Mouse (Mus musculus): ENCODE measurements around the gene Ccdc85c. TPM values are rescaled to one million over a fixed set of nuclear protein-coding genes. Genes with fewer than 3 reads are reported as not detected.
A peak's percentile ranks its signal among the peaks of the same experiment; 100 is the strongest.

Gene Ccdc85c
- polyA plus RNA-seq, 1 experiment, result 40.8 TPM

- H3K4me1 ChIP-seq (ENCODE audit: control insufficient read depth, insufficient read depth, low read length), result no peaks in the 10 kb centered on the region
- H3K27ac ChIP-seq (ENCODE audit: insufficient read depth, low read length), result no peak overlapping the region
- H3K4me3 ChIP-seq (ENCODE audit: insufficient read depth, low read length), result no peak overlapping the region
- no peak for TF ChIP-seq POLR2A (IDR thresholded peaks at IDR 0.05; ENCODE audit: extremely low read depth, insufficient read depth, low read length)
- TF ChIP-seq CTCF (IDR thresholded peaks at IDR 0.05; ENCODE audit: extremely low read depth, insufficient read depth, low read length), result no peak
Observed at GRCm38 (mm10) chr12:108301006-108301405, 25.8 kb upstream of the Ccdc85c start.

GRCm38 (mm10) chr12:108297033-108297432, 21.8 kb upstream of the Ccdc85c start:
- Histone ChIP-seq H3K4me1 (ENCODE audit: control insufficient read depth, insufficient read depth, low read length) (no peaks in the 10 kb centered on the region), H3K4me3 (ENCODE audit: insufficient read depth, low read length) (no peak overlapping the region), H3K27ac (ENCODE audit: insufficient read depth, low read length) (no peak overlapping the region)
- TF ChIP-seq CTCF (IDR thresholded peaks at IDR 0.05; ENCODE audit: extremely low read depth, insufficient read depth, low read length) (0 out of 2 replicates have a peak, but pooled peaks have one; percentile 20), POLR2A (IDR thresholded peaks at IDR 0.05; ENCODE audit: extremely low read depth, insufficient read depth, low read length) (no peak)

- H3K4me1 ChIP-seq (ENCODE audit: control insufficient read depth, insufficient read depth, low read length), result no peaks in the 10 kb centered on the region
- TF ChIP-seq POLR2A (IDR thresholded peaks at IDR 0.05; ENCODE audit: extremely low read depth, insufficient read depth, low read length) (no peak), CTCF (IDR thresholded peaks at IDR 0.05; ENCODE audit: extremely low read depth, insufficient read depth, low read length) (no peak)
- no peak overlapping the region for H3K4me3 ChIP-seq (ENCODE audit: insufficient read depth, low read length)
- no peak overlapping the region for H3K27ac ChIP-seq (ENCODE audit: insufficient read depth, low read length)
Observed at GRCm38 (mm10) chr12:108294620-108295019, 19.4 kb upstream of the Ccdc85c start.

GRCm38 (mm10) chr12:108292957-108293356, 17.7 kb upstream of the Ccdc85c start:
- H3K4me3 ChIP-seq (ENCODE audit: insufficient read depth, low read length), result no peak overlapping the region
- no peak overlapping the region for H3K27ac ChIP-seq (ENCODE audit: insufficient read depth, low read length)
- no peaks in the 10 kb centered on the region for H3K4me1 ChIP-seq (ENCODE audit: control insufficient read depth, insufficient read depth, low read length)
- TF ChIP-seq CTCF (IDR thresholded peaks at IDR 0.05; ENCODE audit: extremely low read depth, insufficient read depth, low read length) (peak; percentile 88), POLR2A (IDR thresholded peaks at IDR 0.05; ENCODE audit: extremely low read depth, insufficient read depth, low read length) (no peak)

GRCm38 (mm10) chr12:108292419-108292818, 17.2 kb upstream of the Ccdc85c start:
- Histone ChIP-seq H3K4me1 (ENCODE audit: control insufficient read depth, insufficient read depth, low read length) (no peaks in the 10 kb centered on the region), H3K4me3 (ENCODE audit: insufficient read depth, low read length) (no peak overlapping the region), H3K27ac (ENCODE audit: insufficient read depth, low read length) (no peak overlapping the region)
- no peak for TF ChIP-seq CTCF (IDR thresholded peaks at IDR 0.05; ENCODE audit: extremely low read depth, insufficient read depth, low read length)
- TF ChIP-seq POLR2A (IDR thresholded peaks at IDR 0.05; ENCODE audit: extremely low read depth, insufficient read depth, low read length), result no peak

GRCm38 (mm10) chr12:108288127-108288880, 13.1 kb upstream of the Ccdc85c start:
- TF ChIP-seq POLR2A (IDR thresholded peaks at IDR 0.05; ENCODE audit: extremely low read depth, insufficient read depth, low read length) (no peak), CTCF (IDR thresholded peaks at IDR 0.05; ENCODE audit: extremely low read depth, insufficient read depth, low read length) (no peak)
- Histone ChIP-seq H3K27ac (ENCODE audit: insufficient read depth, low read length) (no peak overlapping the region), H3K4me3 (ENCODE audit: insufficient read depth, low read length) (no peak overlapping the region), H3K4me1 (ENCODE audit: control insufficient read depth, insufficient read depth, low read length) (no peaks in the 10 kb centered on the region)

- H3K4me3 ChIP-seq (ENCODE audit: insufficient read depth, low read length), result no peak overlapping the region
- TF ChIP-seq POLR2A (IDR thresholded peaks at IDR 0.05; ENCODE audit: extremely low read depth, insufficient read depth, low read length) (no peak), CTCF (IDR thresholded peaks at IDR 0.05; ENCODE audit: extremely low read depth, insufficient read depth, low read length) (no peak)
- no peaks in the 10 kb centered on the region for H3K4me1 ChIP-seq (ENCODE audit: control insufficient read depth, insufficient read depth, low read length)
- H3K27ac ChIP-seq (ENCODE audit: insufficient read depth, low read length), result no peak overlapping the region
Observed at GRCm38 (mm10) chr12:108287011-108287410, 11.8 kb upstream of the Ccdc85c start.

- Histone ChIP-seq H3K27ac (ENCODE audit: insufficient read depth, low read length) (no peak overlapping the region), H3K4me1 (ENCODE audit: control insufficient read depth, insufficient read depth, low read length) (no peaks in the 10 kb centered on the region), H3K4me3 (ENCODE audit: insufficient read depth, low read length) (no peak overlapping the region)
- TF ChIP-seq POLR2A (IDR thresholded peaks at IDR 0.05; ENCODE audit: extremely low read depth, insufficient read depth, low read length) (no peak), CTCF (IDR thresholded peaks at IDR 0.05; ENCODE audit: extremely low read depth, insufficient read depth, low read length) (no peak)
Observed at GRCm38 (mm10) chr12:108286381-108286780, 11.2 kb upstream of the Ccdc85c start.

GRCm38 (mm10) chr12:108285225-108286011, 10.2 kb upstream of the Ccdc85c start:
- no peak overlapping the region for H3K4me3 ChIP-seq (ENCODE audit: insufficient read depth, low read length)
- H3K27ac ChIP-seq (ENCODE audit: insufficient read depth, low read length), result no peak overlapping the region
- no peaks in the 10 kb centered on the region for H3K4me1 ChIP-seq (ENCODE audit: control insufficient read depth, insufficient read depth, low read length)

More at GRCm38 (mm10) chr12:108285225-108286011, 10.2 kb upstream of the Ccdc85c start:
- TF ChIP-seq POLR2A (IDR thresholded peaks at IDR 0.05; ENCODE audit: extremely low read depth, insufficient read depth, low read length), result no peak
- no peak for TF ChIP-seq CTCF (IDR thresholded peaks at IDR 0.05; ENCODE audit: extremely low read depth, insufficient read depth, low read length)
